Mouse (Mus musculus) embryo, embryonic 11 days (tissue): ENCODE data around the gene Aamp.
A peak's percentile ranks its signal among the peaks of the same experiment; 100 is the strongest.
"Not testable (repeated sequence)": the region's sequence is repeated elsewhere in the genome, so short reads cannot be mapped to it uniquely, and the experiment has no call there.

Source experiments
- DNase-seq: peaks from one replicate; pipeline ENCODE4 v3.0.0-alpha.2; 2015

Aamp gene

GRCm38 (mm10) chr1:74284543-74285160, at the start of gene Aamp, which contains the start of gene Pnkd:
Aamp (minus strand) TSS chr1:74284738.
Pnkd (plus strand) TSS chr1:74284930.
- DNase-seq, result peak; percentile 100

- peak; percentile 24 for DNase-seq
Measured at GRCm38 (mm10) chr1:74332930-74333329, 48.4 kb upstream of the Aamp start.

DNA sequence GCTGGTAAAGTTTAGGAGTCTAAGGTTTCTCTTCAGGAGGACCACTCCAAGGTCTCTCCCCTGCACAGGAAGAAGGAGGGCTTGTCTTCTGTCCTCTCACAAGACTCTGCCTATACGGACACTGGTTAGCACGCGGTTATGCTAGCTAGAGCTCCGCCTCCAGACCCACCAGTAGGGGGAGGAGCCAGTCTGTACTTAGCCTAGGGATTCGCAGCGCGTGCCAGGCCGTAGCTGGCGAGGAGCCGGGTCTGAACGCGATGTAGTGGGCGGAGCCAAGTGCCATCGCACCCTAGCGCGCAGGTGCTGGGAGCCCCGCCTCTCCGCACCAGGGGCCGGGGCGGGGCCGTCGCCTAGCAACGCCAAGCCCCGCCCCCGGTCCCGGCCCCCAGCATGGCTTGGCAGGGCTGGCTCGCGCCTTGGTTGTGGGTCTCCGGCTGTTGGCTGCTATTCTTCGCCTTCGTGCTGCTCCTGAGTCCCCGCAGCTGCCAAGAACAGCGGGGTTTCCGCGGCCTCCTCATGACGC, 47.8 kb upstream of the Aamp start:
- peak; percentile 98 for DNase-seq

GRCm38 (mm10) chr1:74331046-74331681, 46.6 kb upstream of the Aamp start:
- no peak for DNase-seq

- DNase-seq, result no peak
Measured at GRCm38 (mm10) chr1:74329899-74330431, 45.4 kb upstream of the Aamp start.

DNA sequence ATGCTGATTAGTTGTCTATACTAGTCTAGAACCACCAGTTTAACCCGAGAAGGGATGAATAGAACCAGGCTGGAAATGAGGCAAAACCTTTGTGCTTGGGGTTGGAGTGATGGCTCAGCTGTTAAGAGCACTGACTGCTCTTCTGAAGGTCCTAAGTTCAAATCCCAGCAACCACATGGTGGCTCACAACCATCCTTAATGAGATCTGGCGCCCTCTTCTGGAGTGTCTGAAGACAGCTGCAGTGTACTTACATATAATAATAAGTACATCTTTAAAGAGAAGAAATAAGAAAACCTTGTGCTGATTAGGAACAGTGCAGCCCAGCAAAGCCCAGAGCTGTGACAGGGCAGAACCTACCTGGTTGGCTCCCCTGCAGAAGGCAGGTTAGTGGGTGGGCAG, 42.4 kb upstream of the Aamp start:
- DNase-seq, result not testable (repeated sequence)

GRCm38 (mm10) chr1:74321396-74321795, 36.9 kb upstream of the Aamp start:
- DNase-seq, result no peak

DNA sequence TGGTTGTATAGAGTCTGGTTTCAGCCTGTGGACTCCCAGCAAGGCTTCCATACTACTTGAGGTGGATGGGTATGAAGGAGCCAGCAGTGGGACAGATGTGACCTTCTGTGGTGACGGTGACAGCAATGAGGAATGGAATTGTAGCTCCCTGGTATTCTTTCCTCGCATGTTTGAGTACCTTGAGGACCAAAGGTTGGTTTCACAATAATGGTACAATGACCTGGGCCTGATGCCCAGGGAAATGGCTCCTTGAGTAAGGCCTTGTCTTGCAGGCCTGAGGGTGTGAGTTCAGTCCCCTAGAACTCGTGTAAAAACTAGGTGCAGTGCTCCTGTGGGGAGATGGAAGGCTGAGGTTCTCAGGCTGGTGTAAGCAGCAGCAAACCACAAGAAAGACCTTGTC, 34.2 kb upstream of the Aamp start:
- DNase-seq, result no peak

DNA sequence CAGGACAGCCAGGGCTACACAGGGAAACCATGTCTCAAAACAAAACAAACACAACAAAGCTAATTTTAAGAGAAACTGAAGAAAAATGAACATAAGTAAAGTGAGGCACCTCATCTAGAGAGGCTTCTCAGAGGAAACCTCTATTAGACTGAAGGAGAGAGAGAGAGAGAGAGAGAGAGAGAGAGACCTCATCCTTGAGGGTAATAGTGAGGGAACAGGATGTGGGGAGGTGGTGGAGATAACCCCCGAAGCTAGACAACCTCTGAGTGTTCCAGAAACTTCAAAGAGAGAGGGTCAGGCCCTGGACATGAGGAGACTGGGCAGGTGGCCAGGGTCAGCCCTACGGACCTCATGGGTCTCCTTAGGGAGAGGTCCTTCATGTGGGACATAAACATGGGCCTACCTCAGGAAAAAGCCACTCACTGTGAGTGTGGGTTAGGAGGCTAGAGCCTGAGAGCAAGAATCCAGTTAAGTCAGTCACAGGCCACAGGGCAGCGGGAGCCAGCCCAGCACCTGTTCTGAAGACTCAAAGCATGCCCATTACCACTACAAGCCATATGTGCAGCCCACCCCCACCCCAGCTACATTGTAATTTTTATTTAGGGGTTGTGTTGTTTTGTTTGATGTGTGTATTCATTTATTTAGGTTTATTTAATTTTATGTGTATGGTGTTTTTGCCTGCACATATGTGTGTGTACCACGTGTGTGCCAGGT, 31.7 kb upstream of the Aamp start:
- no peak for DNase-seq

GRCm38 (mm10) chr1:74314796-74315195, 30.3 kb upstream of the Aamp start:
- no peak for DNase-seq

DNA sequence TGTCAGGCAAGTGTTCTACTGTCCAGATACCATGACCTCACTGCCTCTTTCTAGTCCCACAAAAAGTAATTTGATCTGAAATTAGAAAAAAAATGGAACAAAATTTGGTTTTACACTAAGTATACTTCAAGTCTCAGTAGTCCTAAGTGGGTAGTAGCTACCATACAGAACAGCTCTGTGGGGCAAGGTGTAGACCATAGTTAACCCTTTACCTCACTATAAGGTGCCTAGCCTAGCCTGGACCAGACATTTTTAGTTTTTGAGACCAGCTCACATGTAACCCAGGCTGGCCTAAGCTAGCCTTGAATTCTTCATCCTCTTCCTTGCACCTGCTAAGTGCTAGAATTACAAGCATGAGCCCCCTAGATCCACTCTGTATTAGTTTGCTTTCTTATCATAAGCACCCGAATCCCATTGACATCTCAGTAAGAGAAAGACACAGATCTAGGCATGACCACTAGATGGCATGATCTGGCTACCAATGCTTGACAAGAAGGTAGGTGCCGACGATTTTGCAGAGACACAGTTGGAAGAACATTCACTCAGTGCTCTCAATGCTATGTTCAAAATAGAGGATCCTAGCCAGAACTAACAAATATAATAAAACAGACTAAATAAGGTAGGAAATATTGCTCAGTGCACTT, 28.6 kb upstream of the Aamp start:
- peak; percentile 88 for DNase-seq

- no peak for DNase-seq
Measured at GRCm38 (mm10) chr1:74309767-74310166, 25.2 kb upstream of the Aamp start.

GRCm38 (mm10) chr1:74308001-74308964, 23.7 kb upstream of the Aamp start:
- DNase-seq, result no peak

- DNase-seq, result no peak
Measured at GRCm38 (mm10) chr1:74307146-74307545, 22.6 kb upstream of the Aamp start.

DNA sequence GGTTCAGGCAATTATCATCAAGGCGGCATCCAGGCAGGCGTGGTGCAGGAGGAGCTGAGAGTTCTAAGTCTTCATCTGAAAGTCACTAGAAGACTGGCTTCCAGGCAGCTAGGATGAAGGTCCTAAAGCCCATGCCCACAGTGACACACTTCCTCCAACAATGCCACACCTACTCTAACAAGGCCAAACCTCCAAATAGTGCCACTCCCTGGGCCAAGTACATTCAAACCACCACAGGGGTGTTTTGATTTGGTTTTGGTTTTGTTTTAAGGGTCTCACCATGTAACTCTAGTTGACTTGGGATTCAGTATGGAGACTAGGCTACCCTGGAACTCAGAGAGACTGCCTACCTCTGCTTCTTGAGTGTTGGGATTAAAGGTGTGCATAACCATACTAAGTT, 21.0 kb upstream of the Aamp start, which contains the start of gene Tmbim1:
Gene Tmbim1, minus strand, starts transcription at position 101 of the 400 bp plus-strand sequence.
- DNase-seq, result no peak

DNA sequence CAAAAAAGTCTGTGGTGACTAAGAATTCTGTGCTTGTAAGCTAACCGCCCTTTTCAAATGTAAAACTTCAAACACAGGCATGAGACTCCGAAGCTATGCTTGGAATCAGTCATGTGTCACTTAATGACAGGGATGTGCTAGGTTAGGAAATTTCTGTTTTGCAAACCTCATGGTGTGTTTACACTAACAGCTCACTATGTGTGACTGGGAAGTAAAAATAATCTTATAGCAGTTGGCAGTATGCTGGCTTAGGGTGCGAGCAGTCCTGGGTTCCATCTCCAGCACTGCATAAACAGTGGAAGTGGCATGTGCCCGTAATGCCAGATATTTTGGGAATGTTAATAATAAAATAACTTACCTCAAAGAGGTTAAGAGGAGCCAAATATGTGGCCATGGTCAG, 20.4 kb upstream of the Aamp start:
- no peak for DNase-seq

- no peak for DNase-seq
Measured at GRCm38 (mm10) chr1:74304339-74304790, 19.8 kb upstream of the Aamp start.

DNA sequence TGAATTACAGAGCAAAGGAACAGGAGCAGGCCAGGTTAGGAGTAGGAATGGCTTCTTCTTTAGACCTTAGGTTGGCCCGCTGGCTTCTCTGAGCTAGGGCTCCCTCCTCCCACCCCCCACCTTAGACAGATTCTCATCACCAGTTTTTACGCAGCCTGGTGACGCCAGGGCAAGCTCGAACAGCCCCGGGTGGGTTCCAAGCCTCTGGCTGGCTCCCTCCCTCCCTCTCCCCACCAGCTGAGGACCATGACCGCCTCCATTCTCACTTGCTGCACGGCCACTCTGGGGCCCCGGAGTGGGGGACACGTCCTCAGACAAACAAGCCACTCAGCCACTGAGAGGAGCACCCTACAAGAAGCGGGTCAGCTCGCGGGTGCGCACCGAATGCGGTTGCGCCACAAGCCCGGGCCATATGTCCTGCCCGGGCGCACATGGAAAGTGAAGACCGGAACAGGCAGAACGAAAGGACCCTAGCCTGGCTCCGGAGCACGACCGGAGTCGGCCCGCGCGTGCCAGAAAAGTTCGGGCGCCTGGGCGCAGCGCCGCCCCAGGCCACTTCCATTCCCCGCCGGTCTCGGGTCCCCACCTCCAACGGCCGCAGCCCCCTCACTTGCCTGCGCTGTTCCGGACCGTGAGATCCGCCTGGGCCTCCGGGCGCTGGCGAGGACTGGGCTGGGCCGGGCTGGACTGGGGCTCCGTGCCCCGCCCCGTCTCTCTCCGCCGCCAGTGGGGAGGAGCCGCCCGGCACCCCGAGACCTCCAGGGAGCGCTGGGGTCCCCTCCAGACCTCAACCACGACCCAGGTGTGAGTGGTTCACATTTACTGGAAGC, 19.2 kb upstream of the Aamp start:
- peak; percentile 75 for DNase-seq

DNA sequence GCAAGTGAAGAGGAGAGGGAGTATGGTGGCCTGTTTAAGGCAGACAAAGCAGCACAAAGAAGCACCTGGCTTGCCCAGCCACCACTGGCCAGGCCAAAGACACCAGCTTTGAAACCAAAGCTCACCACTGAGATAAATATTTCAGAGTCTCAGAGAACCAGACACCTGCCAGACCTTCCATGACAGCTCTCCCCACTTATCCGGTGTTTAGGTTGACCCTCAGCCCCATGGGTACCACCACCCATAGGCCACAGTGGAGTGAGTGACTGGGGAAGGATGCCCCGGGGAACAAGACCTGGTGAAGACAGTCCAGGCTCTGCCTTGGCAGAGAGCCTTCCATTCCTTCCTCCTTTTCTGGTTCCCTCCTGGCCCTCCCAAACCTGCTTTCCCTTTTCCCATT, 18.3 kb upstream of the Aamp start:
- no peak for DNase-seq

DNA sequence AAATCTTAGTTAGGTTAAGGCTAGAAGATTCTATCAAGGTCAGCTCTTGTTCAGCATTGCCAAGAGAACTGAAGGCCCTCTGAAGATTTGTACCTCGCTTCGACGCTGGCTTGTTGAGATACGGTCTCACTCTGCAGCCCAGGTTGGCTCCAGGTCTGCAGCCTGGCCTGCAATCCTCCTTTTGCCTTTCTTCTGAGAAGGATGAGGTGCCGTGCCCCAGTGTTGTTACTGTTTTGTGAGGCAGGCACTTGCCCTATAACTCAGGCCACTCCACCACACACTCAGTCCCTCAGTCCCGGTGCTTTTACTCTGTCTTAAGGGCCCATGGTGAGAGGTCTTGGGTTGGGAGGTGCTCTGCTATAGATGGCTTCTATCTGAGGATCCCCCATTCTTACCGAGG, 17.7 kb upstream of the Aamp start:
- no peak for DNase-seq
